Mouse (Mus musculus) layer of hippocampus, adult 9-11 months (tissue): ENCODE data around the gene Pih1d1.
A peak's percentile ranks its signal among the peaks of the same experiment; 100 is the strongest.

Experiments
- DNase-seq: peaks from one replicate; pipeline ENCODE4 v3.0.0; 2022

The Pih1d1 gene

GRCm38 (mm10) chr7:45126844-45127699, 27.0 kb upstream of the Pih1d1 start:
- DNase-seq, result no peak

- DNase-seq, result no peak
These were observed 26.3 kb upstream of the Pih1d1 start for GRCm38 (mm10) chr7:45127700-45128224.

GRCm38 (mm10) chr7:45128624-45129246, 25.4 kb upstream of the Pih1d1 start, which contains the start of gene Rpl13a:
Rpl13a (minus strand) TSS chr7:45128761.
- DNase-seq, result peak; percentile 99

GRCm38 (mm10) chr7:45129318-45129717, 24.8 kb upstream of the Pih1d1 start:
- DNase-seq, result no peak

GRCm38 (mm10) chr7:45129776-45130512, 24.2 kb upstream of the Pih1d1 start:
- DNase-seq, result no peak

GRCm38 (mm10) chr7:45131850-45132249, 22.3 kb upstream of the Pih1d1 start:
- DNase-seq, result no peak

- DNase-seq, result no peak
These were observed 20.5 kb upstream of the Pih1d1 start for GRCm38 (mm10) chr7:45133446-45134159.

GRCm38 (mm10) chr7:45134544-45135026, 19.5 kb upstream of the Pih1d1 start:
- DNase-seq, result no peak

- no peak for DNase-seq
These were observed 18.7 kb upstream of the Pih1d1 start for GRCm38 (mm10) chr7:45135370-45135769.

GRCm38 (mm10) chr7:45135993-45136567, 18.0 kb upstream of the Pih1d1 start, which contains the start of the genes Gm45713 and Flt3l:
Gm45713 (minus strand) TSS chr7:45136231.
Flt3l (minus strand) TSS chr7:45136432.
- peak; percentile 90 for DNase-seq

- DNase-seq, result no peak
These were observed 16.7 kb upstream of the Pih1d1 start for GRCm38 (mm10) chr7:45137171-45138006.

GRCm38 (mm10) chr7:45138403-45138802, 15.7 kb upstream of the Pih1d1 start:
- no peak for DNase-seq

- DNase-seq, result no peak
These were observed 14.0 kb upstream of the Pih1d1 start for GRCm38 (mm10) chr7:45139904-45140723.

GRCm38 (mm10) chr7:45141319-45141718, 12.8 kb upstream of the Pih1d1 start:
- no peak for DNase-seq

GRCm38 (mm10) chr7:45141914-45142313, 12.2 kb upstream of the Pih1d1 start:
- DNase-seq, result no peak

GRCm38 (mm10) chr7:45144368-45145174, 9.5 kb upstream of the Pih1d1 start:
- no peak for DNase-seq

- DNase-seq, result no peak
These were observed 8.6 kb upstream of the Pih1d1 start for GRCm38 (mm10) chr7:45145460-45145859.

GRCm38 (mm10) chr7:45147267-45147666, 6.8 kb upstream of the Pih1d1 start:
- no peak for DNase-seq

GRCm38 (mm10) chr7:45147899-45148298, 6.2 kb upstream of the Pih1d1 start:
- DNase-seq, result no peak
